Mouse (Mus musculus) cerebellum, postnatal 4 days (tissue): ENCODE results near the gene Cbx5.
"Not testable (repeated sequence)": the region's sequence is repeated elsewhere in the genome, so short reads cannot be mapped to it uniquely, and the experiment has no call there.

Experiments used
- DNase-seq, 2 experiments: peaks; one replicate each; pipeline ENCODE4 v3.0.0; 2022; ENCODE audit warnings: low spot score in 2 of 2, mixed read lengths in 1 of 2

Cbx5 gene

DNA sequence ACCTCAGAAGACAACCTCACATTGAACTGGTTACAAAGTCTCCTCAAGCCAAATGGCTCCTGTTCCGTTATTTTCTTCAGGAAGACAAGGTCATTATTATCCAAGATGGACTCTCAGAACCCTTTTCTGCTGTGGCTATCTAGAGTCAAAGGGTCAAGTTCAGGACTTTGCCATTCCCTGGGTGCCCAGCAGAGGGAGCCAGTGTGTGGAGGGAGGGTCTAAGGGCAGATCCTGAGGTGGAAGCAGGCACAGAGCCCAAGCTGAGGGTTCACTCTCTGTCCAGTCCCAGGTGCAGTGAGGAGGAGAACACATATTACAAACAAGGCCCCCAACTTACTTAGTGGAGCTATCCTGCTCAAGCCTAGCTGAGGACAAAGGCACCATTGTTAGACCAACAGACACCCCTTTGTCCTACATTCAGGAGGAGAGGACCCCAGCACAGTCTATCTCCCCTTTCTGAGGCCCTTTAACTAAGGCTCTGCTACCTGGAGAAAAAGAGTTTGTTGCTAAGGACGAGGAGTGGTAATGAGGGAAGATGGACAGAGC lies 10.7 kb upstream of the Cbx5 start:
- peak in 1 of 2 experiments; percentile 55 for DNase-seq

DNA sequence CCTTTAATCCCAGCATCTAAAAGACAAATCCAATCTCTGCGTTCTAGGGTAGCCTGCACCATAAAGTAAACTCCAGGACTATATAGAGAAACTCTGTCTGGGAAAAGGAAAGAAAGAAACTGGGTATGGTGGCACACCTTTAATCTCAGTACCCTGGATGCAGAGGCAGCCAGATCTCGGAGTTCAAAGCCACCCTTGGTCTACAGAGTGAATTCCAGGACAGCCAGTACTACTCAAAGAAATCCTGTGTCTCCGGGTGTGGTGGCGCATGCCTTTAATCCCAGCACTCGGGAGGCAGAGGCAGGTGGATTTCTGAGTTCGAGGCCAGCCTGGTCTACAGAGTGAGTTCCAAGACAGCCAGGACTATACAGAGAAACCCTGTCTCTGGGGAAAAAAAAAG lies 9.9 kb upstream of the Cbx5 start:
- DNase-seq: not testable (repeated sequence)

DNA sequence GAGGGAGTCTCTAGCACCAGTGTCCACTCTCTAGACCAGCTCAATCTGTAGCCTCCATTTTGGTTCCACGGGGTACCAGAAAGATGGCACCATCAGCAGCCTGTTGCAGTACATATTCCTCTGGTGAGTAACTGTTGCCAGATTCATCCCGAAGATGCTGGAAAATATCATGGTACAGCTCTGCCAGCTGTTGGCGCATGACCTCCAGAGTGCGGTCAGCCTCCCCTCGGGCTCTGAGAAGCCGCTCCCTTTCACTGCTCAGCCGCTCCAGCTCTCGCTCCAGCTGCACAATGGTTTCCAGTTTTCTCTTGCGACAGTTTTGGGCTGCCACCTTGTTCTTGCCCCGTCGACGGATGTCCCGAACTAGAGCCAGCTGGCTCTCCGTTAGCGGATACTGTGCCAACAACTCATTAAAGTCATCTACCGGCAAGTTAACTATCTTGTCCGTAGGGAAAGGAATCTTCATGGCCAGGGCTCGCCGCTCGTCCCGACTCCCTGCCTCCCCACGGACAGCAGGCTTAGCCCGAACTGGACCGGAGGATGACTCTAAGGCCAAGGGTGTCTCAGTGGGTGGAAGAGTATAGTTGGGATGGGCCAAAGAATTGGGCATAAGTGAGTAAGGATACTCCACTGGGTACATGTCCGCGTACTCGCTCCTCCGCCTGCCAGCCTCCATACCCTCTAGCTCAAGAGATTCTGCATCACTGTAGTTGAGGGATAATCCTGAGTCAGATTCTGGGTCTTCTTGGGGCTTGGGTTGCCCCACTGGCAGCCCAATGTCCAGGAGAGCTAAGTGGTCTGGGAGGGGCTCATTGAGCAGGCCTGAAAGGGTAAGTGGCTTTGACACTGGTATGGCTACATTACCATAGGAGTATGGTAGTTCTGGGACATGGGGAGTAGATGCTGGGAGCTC lies 9.0 kb upstream of the Cbx5 start:
- no peak for DNase-seq

DNA sequence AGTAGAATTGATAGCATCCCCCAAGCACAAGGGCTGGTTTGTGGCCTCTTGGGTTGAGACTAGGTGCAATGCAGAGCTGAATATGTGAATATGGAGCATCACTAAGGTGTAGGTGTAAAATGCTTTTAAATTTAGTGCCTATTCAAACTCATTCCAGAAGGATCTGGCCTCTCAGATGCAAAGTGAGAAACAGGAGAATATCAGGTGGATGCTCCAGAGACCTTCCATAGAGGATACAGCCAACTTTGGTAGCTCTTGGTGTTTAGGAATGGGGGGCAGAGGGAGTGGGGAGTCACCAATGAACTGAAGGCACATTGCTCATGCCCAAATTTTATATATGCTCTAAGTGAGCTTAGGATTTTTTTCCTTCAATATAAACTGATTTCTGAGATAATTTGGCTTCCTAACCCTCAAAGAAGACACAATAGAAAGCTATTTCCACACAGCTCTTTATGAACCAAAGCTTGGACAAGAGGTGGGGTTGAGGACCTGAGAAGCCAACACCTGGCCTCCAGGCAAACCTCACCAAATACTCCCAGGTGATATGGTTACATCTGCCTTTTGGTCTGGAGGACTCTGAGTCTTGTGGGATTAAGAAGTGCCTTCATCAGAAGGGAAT lies 8.3 kb upstream of the Cbx5 start:
- DNase-seq: no peak

DNA sequence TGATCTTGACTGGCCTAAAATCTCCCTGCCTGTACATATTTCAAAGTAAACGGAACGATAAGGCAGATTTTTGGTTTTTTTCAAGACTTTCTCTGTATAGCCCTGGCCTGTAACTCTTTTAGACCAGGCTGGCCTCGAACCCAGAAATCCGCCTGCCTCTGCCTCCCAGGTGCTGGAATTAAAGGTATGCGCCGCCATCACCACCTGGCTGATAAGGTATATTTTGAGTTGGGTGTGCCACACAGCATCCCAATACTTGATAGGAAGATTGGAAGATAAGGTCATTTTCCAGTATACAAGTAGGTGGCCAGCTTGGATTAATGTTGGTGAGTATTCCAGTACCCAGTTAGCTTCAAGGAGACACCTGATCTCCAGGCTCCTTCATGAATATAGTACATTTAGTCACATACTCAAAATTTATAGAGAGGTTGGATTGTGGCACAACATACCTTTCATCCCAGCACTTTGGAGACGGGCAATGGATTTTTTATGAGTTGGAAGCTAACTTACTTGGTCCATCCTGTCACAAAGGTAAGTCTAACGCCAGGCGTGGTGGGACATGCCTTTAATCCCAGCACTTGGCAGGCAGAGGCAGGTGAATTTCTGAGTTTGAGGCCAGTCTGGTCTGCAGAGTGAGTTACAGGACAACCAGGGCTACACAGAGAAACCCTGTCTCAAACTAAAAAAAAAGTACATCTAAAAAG lies 7.6 kb upstream of the Cbx5 start:
- DNase-seq: no peak

DNA sequence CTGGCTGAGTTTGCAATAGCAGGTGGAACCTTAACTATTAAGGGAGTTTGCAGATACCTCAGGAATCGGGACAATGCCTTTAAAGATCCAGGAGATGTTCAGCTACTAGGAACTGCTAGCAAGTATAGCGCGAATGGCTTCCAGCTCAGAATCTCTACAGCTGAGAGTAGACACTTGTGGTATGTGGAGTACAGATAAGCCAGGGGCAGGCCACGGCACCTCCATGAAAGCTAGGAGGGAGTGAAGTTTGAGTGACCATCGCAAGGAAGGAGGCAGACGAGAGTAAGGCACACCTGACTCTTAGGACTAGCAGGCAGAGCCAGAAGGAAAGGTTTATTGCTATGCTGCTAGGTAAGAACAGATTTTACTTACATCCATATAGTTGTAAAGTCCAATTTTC lies 6.0 kb upstream of the Cbx5 start:
- DNase-seq: no peak

DNA sequence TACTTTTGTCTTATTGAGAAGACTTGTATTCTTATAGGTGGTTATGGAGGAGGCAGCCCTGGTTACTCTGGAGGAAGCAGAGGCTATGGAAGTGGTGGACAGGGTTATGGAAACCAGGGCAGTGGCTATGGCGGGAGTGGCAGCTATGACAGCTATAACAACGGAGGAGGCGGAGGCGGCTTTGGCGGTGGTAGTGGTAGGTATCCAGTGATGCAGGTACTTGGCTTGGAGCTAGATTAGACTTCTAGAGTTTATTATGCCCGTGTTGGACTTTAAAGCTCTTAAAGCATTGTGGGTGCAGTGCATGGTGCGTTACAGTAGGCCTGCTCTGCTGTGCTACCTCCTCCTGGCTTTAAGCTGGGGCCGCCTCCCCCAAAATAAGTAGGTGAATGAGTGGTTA lies 3.3 kb upstream of the Cbx5 start:
- DNase-seq: no peak

DNA sequence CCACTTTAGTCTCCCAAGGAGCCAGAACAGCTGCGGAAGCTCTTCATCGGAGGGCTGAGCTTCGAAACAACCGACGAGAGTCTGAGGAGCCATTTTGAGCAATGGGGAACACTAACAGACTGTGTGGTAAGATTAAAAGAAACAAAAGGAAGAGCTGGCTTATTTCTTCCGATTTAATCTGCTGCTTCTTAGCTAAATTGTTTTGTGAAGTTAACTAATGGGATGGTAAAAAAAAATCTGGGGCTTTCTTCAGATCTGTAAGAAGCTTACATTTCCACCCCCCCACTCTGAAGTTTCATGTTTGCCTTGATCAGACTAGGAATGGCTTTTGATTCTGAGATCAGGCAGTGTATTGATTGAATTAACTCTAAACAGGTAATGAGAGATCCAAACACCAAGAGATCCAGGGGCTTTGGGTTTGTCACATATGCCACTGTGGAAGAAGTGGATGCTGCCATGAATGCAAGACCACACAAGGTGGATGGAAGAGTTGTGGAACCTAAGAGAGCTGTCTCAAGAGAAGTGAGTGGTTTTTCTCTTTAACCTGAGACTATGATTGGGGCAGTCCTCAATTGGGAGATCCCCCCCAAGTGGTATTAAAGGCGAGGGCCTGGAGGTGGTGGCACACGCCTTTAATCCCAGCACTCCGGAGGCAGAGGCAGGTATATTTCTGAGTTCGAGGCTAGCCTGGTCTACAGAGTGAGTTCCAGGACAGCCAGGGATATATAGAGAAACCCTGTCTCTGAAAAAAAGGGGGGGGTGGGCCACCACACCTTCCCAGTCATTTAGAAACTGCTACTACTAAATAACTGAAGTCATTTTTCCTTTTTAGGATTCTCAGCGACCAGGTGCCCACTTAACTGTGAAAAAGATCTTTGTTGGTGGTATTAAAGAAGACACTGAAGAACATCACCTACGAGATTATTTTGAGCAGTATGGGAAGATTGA lies 1.7 kb upstream of the Cbx5 start:
- not testable (repeated sequence) for DNase-seq

DNA sequence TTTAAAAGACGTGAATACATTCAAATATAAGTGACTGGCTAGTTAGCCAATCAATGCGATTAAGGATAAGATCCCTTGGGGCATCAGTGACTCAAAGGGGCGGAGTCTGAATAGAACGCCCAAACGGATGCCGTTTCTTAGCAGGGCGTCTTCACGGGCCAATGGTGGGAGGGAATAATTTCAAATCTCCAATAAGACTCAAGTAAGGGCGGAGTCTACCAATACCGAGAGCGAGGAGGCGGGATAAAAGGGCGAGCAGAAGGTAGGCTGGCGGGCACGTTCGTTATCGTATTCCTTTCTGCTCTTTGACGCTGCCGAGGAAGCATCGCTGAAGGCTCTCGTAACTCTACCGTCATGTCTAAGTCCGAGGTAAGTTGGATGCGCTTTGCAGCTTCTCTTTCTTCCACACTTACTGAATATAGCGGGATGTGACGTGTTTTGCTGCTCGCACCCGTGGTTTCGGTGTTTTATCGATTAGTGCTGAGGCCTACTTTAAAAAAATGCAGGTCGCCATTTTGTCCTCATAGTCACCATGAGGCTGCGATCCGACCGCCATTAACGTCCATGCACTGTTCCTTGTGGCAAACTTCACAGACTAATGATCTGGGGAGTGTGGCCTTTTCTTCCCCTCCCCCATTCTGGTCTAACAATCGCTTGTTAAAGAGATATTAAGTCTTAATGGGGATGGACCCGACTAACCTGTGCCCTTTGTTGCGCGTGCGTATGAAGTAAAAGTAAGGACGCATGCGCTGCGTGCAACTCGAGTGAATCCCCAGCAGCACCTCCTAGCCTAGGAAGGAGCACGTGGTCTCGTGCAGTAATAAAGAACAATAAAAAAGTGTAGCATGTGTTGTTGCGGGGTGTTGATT lies 778 bp upstream of the Cbx5 start, which contains the start of gene Hnrnpa1:
TSS of gene Hnrnpa1 (plus strand) at position 273 of the 869 bp plus-strand sequence.
- DNase-seq: peak; percentile 68 to 87

DNA sequence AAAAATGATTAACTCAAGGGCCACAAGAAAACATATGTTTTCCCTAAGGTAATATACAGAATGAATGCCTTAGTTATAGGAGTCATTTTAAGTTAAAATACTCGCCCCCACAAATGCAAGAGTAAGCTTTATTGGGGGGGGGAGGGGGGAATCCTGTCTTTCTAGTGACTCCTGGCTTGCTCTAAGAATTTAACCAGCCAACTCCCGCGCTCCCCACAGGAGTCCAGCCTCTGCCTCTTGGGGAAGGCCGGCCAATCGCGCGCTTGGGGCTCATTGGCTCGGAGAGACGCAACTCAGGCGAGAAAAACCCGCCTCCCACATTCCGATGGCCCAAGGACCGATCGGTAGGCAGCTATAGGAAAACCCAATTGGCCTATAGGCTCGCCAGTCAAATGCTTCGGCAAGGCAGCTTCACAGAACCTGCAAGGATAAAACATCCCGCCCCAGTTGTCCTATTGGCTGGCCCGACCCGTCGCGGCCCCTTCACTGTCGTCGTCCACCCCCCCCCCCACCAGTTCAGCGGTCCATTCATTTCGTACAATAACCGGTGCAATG lies 409 bp downstream of the Cbx5 start:
- DNase-seq: peak; percentile 74 to 92

DNA sequence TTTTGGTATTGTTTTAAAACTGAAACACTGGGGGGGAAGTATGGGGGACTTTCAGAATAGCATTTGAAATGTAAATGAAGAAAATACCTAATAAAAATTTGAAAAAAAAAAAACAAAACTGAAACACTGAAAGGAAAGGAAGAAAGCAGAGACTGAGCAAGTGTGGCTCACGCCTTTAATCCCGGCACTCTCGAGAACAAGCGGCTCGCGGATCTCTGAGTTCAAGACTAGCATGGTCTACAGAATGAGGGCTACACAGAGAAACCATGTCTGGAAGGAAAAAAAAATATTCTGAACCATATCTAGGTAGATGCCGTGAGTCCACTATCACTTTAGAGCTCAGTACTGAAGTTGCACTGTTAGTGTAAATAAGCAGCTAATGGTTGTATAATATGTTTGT lies 2.3 kb downstream of the Cbx5 start:
- DNase-seq: no peak

DNA sequence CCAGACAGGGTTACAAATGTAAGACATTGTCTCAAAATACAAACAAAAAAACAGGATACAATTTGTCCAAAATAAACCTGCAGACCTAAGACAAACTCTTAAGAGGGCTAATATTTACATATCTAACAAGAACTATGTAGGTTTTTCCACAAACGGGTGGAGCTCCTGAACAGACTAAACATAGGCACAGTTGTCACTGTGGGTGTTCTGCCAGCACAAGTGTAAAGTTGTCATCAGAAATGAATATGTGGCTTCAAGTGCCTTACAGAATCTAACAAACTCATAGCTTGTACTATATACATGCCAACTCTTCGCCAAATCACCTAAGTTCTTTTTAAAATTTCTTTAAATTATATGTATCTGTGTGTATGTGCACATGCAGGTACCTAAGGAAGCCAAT lies 6.5 kb downstream of the Cbx5 start:
- no peak for DNase-seq

DNA sequence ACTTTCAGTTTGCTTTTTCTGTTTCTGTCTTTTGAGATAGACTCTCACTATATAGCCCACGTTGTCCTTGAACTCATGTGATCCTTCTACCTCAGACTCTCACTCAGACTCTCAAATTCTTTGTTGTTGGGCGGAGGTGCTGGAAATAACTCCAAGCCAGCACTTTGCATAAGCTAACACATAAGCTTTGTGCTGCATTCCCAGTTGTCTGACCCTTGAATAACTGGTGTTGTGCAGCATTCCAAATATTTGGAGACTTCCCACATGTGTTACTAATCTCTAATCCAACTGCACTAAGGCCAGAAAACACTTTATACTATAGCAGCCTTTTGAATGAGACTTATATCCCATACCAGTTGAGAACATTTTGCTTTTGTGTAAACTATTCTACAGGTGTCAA lies 10.7 kb downstream of the Cbx5 start:
- no peak for DNase-seq

DNA sequence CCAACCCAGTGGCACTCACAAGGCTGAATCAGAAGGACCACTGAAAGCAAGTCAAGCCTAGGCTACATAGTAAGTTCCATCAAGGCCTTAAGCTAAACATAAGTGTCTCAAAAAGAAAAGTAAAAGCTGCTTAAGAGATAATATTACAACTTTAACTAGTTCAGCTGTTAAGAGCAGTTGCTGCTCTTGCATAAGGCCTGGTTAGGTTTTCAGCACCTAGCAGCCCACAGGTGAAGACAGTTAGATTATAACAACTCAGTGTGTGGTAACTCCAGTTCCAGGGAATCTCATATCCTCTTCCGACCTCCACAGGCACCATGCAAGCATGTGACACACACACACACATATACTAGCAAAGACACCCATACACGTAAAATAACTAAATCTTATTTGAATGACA lies 12.0 kb downstream of the Cbx5 start:
- DNase-seq: no peak

DNA sequence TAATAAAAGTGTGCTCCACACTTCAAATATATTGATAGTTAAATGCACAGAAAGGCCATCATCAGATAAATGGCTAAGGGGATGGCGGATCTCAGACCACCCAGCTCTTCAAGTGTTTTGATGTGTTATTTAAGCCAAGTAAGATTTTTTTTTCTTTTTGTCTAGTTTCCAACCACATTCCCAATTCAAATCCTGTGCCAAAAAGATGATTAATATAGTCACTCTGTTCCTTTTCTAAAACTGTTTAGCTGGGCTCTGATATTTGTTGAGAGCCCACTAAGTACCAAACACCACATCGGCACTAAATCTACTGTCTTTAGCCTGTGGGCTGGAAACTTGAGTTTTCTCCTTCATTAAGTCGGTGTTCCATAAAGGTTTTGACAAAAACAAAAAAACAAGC lies 12.6 kb downstream of the Cbx5 start:
- no peak for DNase-seq

DNA sequence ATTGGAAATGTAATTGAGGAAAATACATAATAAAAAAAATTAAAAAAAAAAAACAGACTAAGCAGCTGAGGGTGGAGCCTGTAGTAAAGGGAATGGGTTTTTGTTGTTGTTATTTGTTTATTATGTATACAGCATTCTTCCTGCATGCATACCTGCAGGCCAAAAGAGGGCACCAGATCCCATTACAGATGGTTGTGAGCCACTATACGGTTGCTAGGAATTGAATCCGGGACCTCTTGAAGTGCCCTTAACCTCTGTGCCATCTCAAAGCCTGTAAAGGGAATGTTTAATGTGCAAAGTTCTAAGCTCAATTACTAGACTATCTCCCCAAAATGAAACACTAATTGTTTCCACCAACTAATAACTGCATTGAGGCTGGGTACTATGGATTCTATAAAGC lies 15.5 kb downstream of the Cbx5 start:
- no peak for DNase-seq

DNA sequence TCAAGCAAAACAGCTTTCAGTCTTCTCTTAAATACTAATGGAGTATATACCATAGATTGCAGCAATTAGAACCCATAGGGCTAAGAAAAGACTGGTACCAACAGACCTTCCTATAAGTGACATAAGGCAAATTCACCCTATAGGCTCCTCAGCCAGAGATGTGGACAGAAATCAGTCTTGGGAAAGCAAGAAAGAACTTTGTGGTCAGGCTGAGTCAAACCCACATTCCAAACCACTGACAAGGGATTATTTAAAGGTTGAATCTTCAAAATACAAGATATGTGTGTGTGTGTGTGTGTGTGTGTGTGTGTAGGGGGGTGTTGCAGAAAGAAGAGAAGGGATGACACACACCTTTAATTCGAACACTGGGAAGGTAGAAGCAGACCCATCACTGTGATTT lies 18.2 kb downstream of the Cbx5 start:
- DNase-seq: no peak

DNA sequence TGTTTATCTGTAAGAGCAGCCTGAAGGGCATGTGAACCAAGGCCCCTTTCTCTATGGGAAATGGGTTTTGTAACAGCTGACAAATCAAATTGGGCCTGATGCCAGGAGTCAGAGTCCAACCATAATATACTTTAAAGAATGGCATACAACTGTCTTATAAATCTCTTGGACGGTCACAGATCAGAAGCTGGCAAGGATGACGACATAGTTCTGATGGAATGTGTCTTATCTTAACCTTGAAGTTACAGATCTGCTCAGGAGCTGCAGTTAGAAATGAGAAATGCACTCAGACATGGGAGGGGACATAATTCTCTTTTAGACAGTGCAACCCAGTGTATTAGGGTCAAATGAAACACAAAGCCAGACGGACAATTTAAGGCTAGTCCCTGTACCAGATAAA lies 18.8 kb downstream of the Cbx5 start:
- DNase-seq: no peak

DNA sequence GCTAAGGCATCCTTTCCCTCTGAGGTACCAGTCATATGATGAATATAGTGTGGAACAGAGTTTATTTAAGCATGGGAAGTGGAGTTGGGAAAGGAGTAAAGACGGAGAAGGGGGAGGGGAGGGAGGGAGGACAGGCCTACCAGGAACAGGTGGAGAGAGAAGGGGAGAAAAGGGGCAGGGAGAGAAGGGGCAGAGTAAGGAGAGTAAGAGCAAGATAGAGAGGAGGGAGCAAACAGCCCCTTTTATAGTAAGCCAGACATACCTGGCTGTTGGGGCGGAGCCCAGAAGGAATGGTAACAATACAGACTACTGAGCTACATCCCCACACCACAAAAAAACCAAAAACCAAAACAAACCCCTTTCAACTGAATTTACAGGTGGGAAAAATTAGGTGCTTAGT lies 23.6 kb downstream of the Cbx5 start:
- no peak for DNase-seq
